Mouse (Mus musculus) heart, adult 9 months (tissue): ENCODE measurements around the gene Cib3.

ENCODE experiments used
- DNase-seq, 2 experiments: peaks; one replicate each; pipeline ENCODE4 v3.0.0; 2022; ENCODE audit warnings: low spot score in 2 of 2

Gene Cib3

GRCm38 (mm10) chr8:72212751-72213150, at the start of gene Cib3:
Gene Cib3 (minus strand): TSS chr8:72212837.
- DNase-seq: no peak

- DNase-seq: peak in 1 of 2 experiments; percentile 55
Measured at GRCm38 (mm10) chr8:72261872-72262271, 49.2 kb upstream of the Cib3 start.

GRCm38 (mm10) chr8:72261431-72261830, 48.8 kb upstream of the Cib3 start:
- no peak for DNase-seq

- peak; percentile 81 to 83 for DNase-seq
Measured at GRCm38 (mm10) chr8:72261019-72261418, 48.4 kb upstream of the Cib3 start.

GRCm38 (mm10) chr8:72260585-72260984, 47.9 kb upstream of the Cib3 start:
- no peak for DNase-seq

GRCm38 (mm10) chr8:72259862-72260261, 47.2 kb upstream of the Cib3 start:
- no peak for DNase-seq

GRCm38 (mm10) chr8:72257902-72258238, 45.2 kb upstream of the Cib3 start:
- DNase-seq: no peak

- DNase-seq: no peak
Measured at GRCm38 (mm10) chr8:72257171-72257901, 44.7 kb upstream of the Cib3 start.

GRCm38 (mm10) chr8:72244610-72245009, 32.0 kb upstream of the Cib3 start:
- no peak for DNase-seq

- peak in 1 of 2 experiments; percentile 38 for DNase-seq
Measured at GRCm38 (mm10) chr8:72242226-72242625, 29.6 kb upstream of the Cib3 start.

- no peak for DNase-seq
Measured at GRCm38 (mm10) chr8:72240951-72241350, 28.3 kb upstream of the Cib3 start.

GRCm38 (mm10) chr8:72240403-72240763, 27.7 kb upstream of the Cib3 start:
- no peak for DNase-seq

GRCm38 (mm10) chr8:72239499-72240402, 27.1 kb upstream of the Cib3 start, which contains the start of gene Ap1m1:
Gene Ap1m1 (plus strand): TSS chr8:72240018.
- DNase-seq: peak; percentile 99

- no peak for DNase-seq
Measured at GRCm38 (mm10) chr8:72222656-72223055, 10.0 kb upstream of the Cib3 start.

- no peak for DNase-seq
Measured at GRCm38 (mm10) chr8:72220758-72221157, 8.1 kb upstream of the Cib3 start.

GRCm38 (mm10) chr8:72219541-72220363, 7.1 kb upstream of the Cib3 start, which contains the start of gene Fam32a:
Gene Fam32a (plus strand): TSS chr8:72219730.
- peak; percentile 90 to 92 for DNase-seq

- no peak for DNase-seq
Measured at GRCm38 (mm10) chr8:72218781-72219540, 6.3 kb upstream of the Cib3 start.

- no peak for DNase-seq
Measured at GRCm38 (mm10) chr8:72215871-72216270, 3.2 kb upstream of the Cib3 start.

GRCm38 (mm10) chr8:72215060-72215459, 2.4 kb upstream of the Cib3 start:
- no peak for DNase-seq

- no peak for DNase-seq
Measured at GRCm38 (mm10) chr8:72213536-72213935, 899 bp upstream of the Cib3 start, which contains the start of gene Gm11034. Gene Gm11034 (minus strand): TSS chr8:72213636.

GRCm38 (mm10) chr8:72211846-72212245, 791 bp downstream of the Cib3 start:
- no peak for DNase-seq
